Mouse (Mus musculus): ENCODE data around the gene Tent2.
"Not testable (repeated sequence)": the region's sequence is repeated elsewhere in the genome, so short reads cannot be mapped to it uniquely, and the experiment has no call there.

Tent2 gene

GRCm38 (mm10) chr13:93191831-93192645 is at the start of gene Tent2:
Gene Tent2 (minus strand): TSS chr13:93192385.
- DNase-seq (ENCODE audit: low spot score in 2 of 2) = peak; percentile 85 to 88

- no peak for DNase-seq (ENCODE audit: low spot score in 2 of 2)
Observed at GRCm38 (mm10) chr13:93241180-93241579, 49.0 kb upstream of the Tent2 start.

- DNase-seq (ENCODE audit: low spot score in 2 of 2) = no peak
Observed at GRCm38 (mm10) chr13:93239561-93239960, 47.4 kb upstream of the Tent2 start.

GRCm38 (mm10) chr13:93239134-93239533 is 46.9 kb upstream of the Tent2 start:
- no peak for DNase-seq (ENCODE audit: low spot score in 2 of 2)

- no peak for DNase-seq (ENCODE audit: low spot score in 2 of 2)
Observed at GRCm38 (mm10) chr13:93237677-93238398, 45.7 kb upstream of the Tent2 start.

GRCm38 (mm10) chr13:93234267-93235039 is 42.3 kb upstream of the Tent2 start:
- DNase-seq (ENCODE audit: low spot score in 2 of 2) = no peak

GRCm38 (mm10) chr13:93232335-93232734 is 40.1 kb upstream of the Tent2 start:
- DNase-seq (ENCODE audit: low spot score in 2 of 2) = no peak

- DNase-seq (ENCODE audit: low spot score in 2 of 2) = no peak
Observed at GRCm38 (mm10) chr13:93231016-93231415, 38.8 kb upstream of the Tent2 start.

GRCm38 (mm10) chr13:93211741-93212140 is 19.6 kb upstream of the Tent2 start:
- DNase-seq (ENCODE audit: low spot score in 2 of 2) = no peak

- no peak for DNase-seq (ENCODE audit: low spot score in 2 of 2)
Observed at GRCm38 (mm10) chr13:93192646-93193026, 451 bp upstream of the Tent2 start.

- no peak for DNase-seq (ENCODE audit: low spot score in 2 of 2)
Observed at GRCm38 (mm10) chr13:93189416-93189815, 2.8 kb downstream of the Tent2 start.

- DNase-seq (ENCODE audit: low spot score in 2 of 2) = no peak
Observed at GRCm38 (mm10) chr13:93188738-93189137, 3.4 kb downstream of the Tent2 start.

- DNase-seq (ENCODE audit: low spot score in 2 of 2) = not testable (repeated sequence)
Observed at GRCm38 (mm10) chr13:93187792-93188191, 4.4 kb downstream of the Tent2 start.

- DNase-seq (ENCODE audit: low spot score in 2 of 2) = no peak
Observed at GRCm38 (mm10) chr13:93180351-93180750, 11.8 kb downstream of the Tent2 start.

GRCm38 (mm10) chr13:93179522-93179921 is 12.7 kb downstream of the Tent2 start:
- DNase-seq (ENCODE audit: low spot score in 2 of 2) = no peak

GRCm38 (mm10) chr13:93177571-93177970 is 14.6 kb downstream of the Tent2 start:
- DNase-seq (ENCODE audit: low spot score in 2 of 2) = no peak

GRCm38 (mm10) chr13:93163303-93163702 is 28.9 kb downstream of the Tent2 start:
- DNase-seq (ENCODE audit: low spot score in 2 of 2) = no peak

GRCm38 (mm10) chr13:93162456-93162855 is 29.7 kb downstream of the Tent2 start:
- no peak for DNase-seq (ENCODE audit: low spot score in 2 of 2)

- DNase-seq (ENCODE audit: low spot score in 2 of 2) = no peak
Observed at GRCm38 (mm10) chr13:93158261-93158660, 33.9 kb downstream of the Tent2 start.

- DNase-seq (ENCODE audit: low spot score in 2 of 2) = no peak
Observed at GRCm38 (mm10) chr13:93153280-93153679, 38.9 kb downstream of the Tent2 start.

- peak; percentile 17 to 39 for DNase-seq (ENCODE audit: low spot score in 2 of 2)
Observed at GRCm38 (mm10) chr13:93144336-93145167, 47.6 kb downstream of the Tent2 start, which contains the start of gene Cmya5. Gene Cmya5 (minus strand): TSS chr13:93144724.

All from spleen, postnatal 14 days (tissue).